ENCODE assay signal across 10 mouse cellular contexts in the genomic region with DNA sequence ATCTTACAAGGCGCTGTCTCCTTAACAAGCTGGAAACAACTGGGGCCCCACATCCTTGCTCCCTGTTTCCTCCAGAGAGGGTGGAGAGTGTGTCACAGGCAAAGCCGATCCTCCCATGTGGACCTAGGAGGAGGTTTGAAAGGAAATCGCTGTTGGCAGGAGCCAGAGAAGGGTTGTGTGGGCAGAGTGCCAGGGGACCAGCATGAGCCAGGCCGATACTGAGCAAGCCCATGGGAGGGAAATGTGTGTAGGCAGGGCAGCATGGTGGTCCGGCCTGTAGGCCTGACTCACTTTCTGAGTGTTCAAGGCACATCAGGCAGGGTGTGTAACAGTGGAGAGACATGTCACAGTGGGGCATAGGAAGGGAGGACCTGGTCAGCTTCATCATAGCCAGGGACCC. TPM values are rescaled to one million over a fixed set of nuclear protein-coding genes. Genes with fewer than 3 reads are reported as not detected.
DNase-seq lines count a peak whose midpoint lies in the region; ATAC-seq and TF ChIP-seq lines count a peak whose summit lies in the region.
"Had no signal": no experiment of that assay in that cellular context is flagged by ENCODE, and none has a peak within 500 bp of the region (broad histone marks: within the 10 kb centered on the region; RNA-seq: fewer than 3 reads in every experiment).

No protein-coding gene starts in this region.

- no peaks in the 10 kb centered on the region for H3K36me3 ChIP-seq in heart, embryonic 12.5 days
- H3K36me3 ChIP-seq in heart, embryonic 10.5 days = no peaks in the 10 kb centered on the region
- no peaks in the 10 kb centered on the region for H3K36me3 ChIP-seq in limb, embryonic 10.5 days
- H3K36me3 ChIP-seq: limb, embryonic 15.5 days had no signal

- no peak for TF ChIP-seq CTCF in layer of hippocampus, adult 2 months (conservative IDR thresholded peaks at IDR 0.05)

- WGBS in heart, embryonic 12.5 days = 56% methylated on average over 5 of the region's 5 CpGs
- WGBS in heart, embryonic 10.5 days = 67% methylated on average over 5 of the region's 5 CpGs
- 94% methylated on average over 5 of the region's 5 CpGs for WGBS in limb, embryonic 10.5 days

- H3K9ac ChIP-seq in heart, embryonic 12.5 days = no peak overlapping the region
- H3K9ac ChIP-seq: limb, embryonic 15.5 days had no signal

- H3K4me2 ChIP-seq in heart, embryonic 12.5 days = no peak overlapping the region
- H3K4me2 ChIP-seq: limb, embryonic 15.5 days had no signal

- H3K9me3 ChIP-seq in heart, embryonic 12.5 days (replicated peaks) = no peaks in the 10 kb centered on the region
- no peaks in the 10 kb centered on the region for H3K9me3 ChIP-seq in heart, embryonic 10.5 days
- H3K9me3 ChIP-seq in limb, embryonic 10.5 days (replicated peaks) = no peaks in the 10 kb centered on the region
- H3K9me3 ChIP-seq: limb, embryonic 15.5 days had no signal

- DNase-seq in heart, embryonic 10.5 days (ENCODE audit: low spot score) = no peak
- peak; percentile 90 for DNase-seq in NIH3T3 (ENCODE audit: low read depth)
- DNase-seq in cerebellum, postnatal 36 days = peak; percentile 51 to 61
- no peak for DNase-seq in limb, embryonic 10.5 days (ENCODE audit: low spot score)
- no peak for DNase-seq in left cerebral cortex, postnatal 25 days (ENCODE audit: low spot score in 2 of 2)
- DNase-seq in thymus, postnatal 14 days = no peak
- DNase-seq in layer of hippocampus, adult 2 months (ENCODE audit: low spot score in 2 of 2) = no peak

- peaks cover 17% of the 10 kb centered on the region; the same call in 1 of the 2 replicates for H3K4me1 ChIP-seq in heart, embryonic 12.5 days (replicated peaks)
- H3K4me1 ChIP-seq in heart, embryonic 10.5 days = peaks cover 22% of the 10 kb centered on the region; the same call in 1 of the 2 replicates
- H3K4me1 ChIP-seq in limb, embryonic 10.5 days = peaks cover 49% of the 10 kb centered on the region

- H3K4me3 ChIP-seq in heart, embryonic 12.5 days = no peak overlapping the region
- no peak overlapping the region for H3K4me3 ChIP-seq in heart, embryonic 10.5 days
- H3K4me3 ChIP-seq in limb, embryonic 10.5 days = no peak overlapping the region
- no peak overlapping the region for H3K4me3 ChIP-seq in layer of hippocampus, adult 2 months
- H3K4me3 ChIP-seq: erythroblast, embryonic 14.5 days; limb, embryonic 15.5 days had no signal

- 0 out of 2 replicates have a peak, but pooled peaks cover 6% of the 10 kb centered on the region for H3K27me3 ChIP-seq in heart, embryonic 12.5 days (replicated peaks)
- H3K27me3 ChIP-seq in heart, embryonic 10.5 days (ENCODE audit: insufficient read depth, poor library complexity, severe bottlenecking) = peaks cover 38% of the 10 kb centered on the region; the same call in 1 of the 2 replicates
- peaks cover 7% of the 10 kb centered on the region; the same call in 1 of the 2 replicates for H3K27me3 ChIP-seq in limb, embryonic 10.5 days (ENCODE audit: low read depth, poor library complexity, severe bottlenecking)
- H3K27me3 ChIP-seq: limb, embryonic 15.5 days had no signal

- no peak overlapping the region for H3K27ac ChIP-seq in heart, embryonic 12.5 days (ENCODE audit: poor library complexity, severe bottlenecking)
- H3K27ac ChIP-seq in heart, embryonic 10.5 days = no peak overlapping the region
- H3K27ac ChIP-seq in limb, embryonic 10.5 days = peak overlapping the region; percentile 78
- H3K27ac ChIP-seq in layer of hippocampus, adult 2 months = no peak overlapping the region

- 0 out of 2 replicates have a peak, but pooled peaks have one; percentile 27 for ATAC-seq in heart, embryonic 12.5 days (ENCODE audit: insufficient number of reproducible peaks, low FRiP score)

- intact Hi-C loops in left cerebral cortex, postnatal 25 days (cut with DNase I) = no loop called here

RNA-seq across cellular contexts. Expression of a gene that starts 11.4 kb away (rescaled TPM):
- polyA plus RNA-seq in heart, embryonic 12.5 days (2016; fragmentation: Nextera tagmentation; extraction: Ambion mirVana) = 5.4 and 5.7 TPM in 2 replicates
- polyA plus RNA-seq in heart, embryonic 10.5 days (2016; fragmentation: Nextera tagmentation; extraction: Ambion mirVana) = 3.9 and 9.2 TPM in 2 replicates
- 13.7 and 18.8 TPM in 2 replicates for polyA plus RNA-seq in limb, embryonic 10.5 days (2016; fragmentation: Nextera tagmentation; extraction: Ambion mirVana)
- 10 to 100 TPM; 14.4 to 14.9 TPM for total RNA-seq in left cerebral cortex, postnatal 25 days (2021)
- total RNA-seq in layer of hippocampus, adult 2 months (2021) = 10 to 100 TPM; 30.3 to 33.3 TPM
- polyA plus RNA-seq: erythroblast, embryonic 14.5 days had no signal

RNA-seq across cellular contexts. Expression of a gene that starts 42.6 kb away (rescaled TPM):
- 11.4 and 12.7 TPM in 2 replicates for polyA plus RNA-seq in heart, embryonic 12.5 days (2016; fragmentation: Nextera tagmentation; extraction: Ambion mirVana)
- 5.8 and 9.0 TPM in 2 replicates for polyA plus RNA-seq in heart, embryonic 10.5 days (2016; fragmentation: Nextera tagmentation; extraction: Ambion mirVana)
- polyA plus RNA-seq in limb, embryonic 10.5 days (2016; fragmentation: Nextera tagmentation; extraction: Ambion mirVana) = 4.5 and 5.6 TPM in 2 replicates
- 10 to 100 TPM; 10.8 to 12.0 TPM for total RNA-seq in left cerebral cortex, postnatal 25 days (2021)
- 10 to 100 TPM in 1 of 2 experiments, 1 to 10 TPM in 1; 9.5 to 11.1 TPM for total RNA-seq in layer of hippocampus, adult 2 months (2021)

Comparison
In these comparisons a context has a peak if more than half of its experiments do, and no peak if none do; other contexts are left out.
1. DNase-seq: peak in NIH3T3 (single experiment) and cerebellum, postnatal 36 days (2 of 2); none in heart, embryonic 10.5 days (single experiment), limb, embryonic 10.5 days (single experiment), left cerebral cortex, postnatal 25 days (0 of 2), thymus, postnatal 14 days (single experiment) and layer of hippocampus, adult 2 months (0 of 2).